Mouse (Mus musculus) myocyte (in vitro differentiated cells): ENCODE data around the gene Dab1.

ENCODE experiments used
- CEBPB ChIP-seq: IDR thresholded peaks from 2 replicates; pipeline ENCODE4 v1.6.1; 2011; ENCODE audit warnings: mild to moderate bottlenecking, moderate library complexity; ENCODE audit not compliant: poor library complexity, insufficient read depth, severe bottlenecking
- E2F4 ChIP-seq: IDR thresholded peaks from one replicate; pipeline ENCODE4 v1.6.1; 2011; ENCODE audit warnings: mild to moderate bottlenecking, control low read depth, moderate library complexity; ENCODE audit not compliant: insufficient read depth
- MAX ChIP-seq: IDR thresholded peaks from one replicate; pipeline ENCODE4 v1.6.1; 2011; ENCODE audit warnings: low read depth, mild to moderate bottlenecking, control low read depth
- MYOD1 ChIP-seq, 3 experiments: IDR thresholded peaks; one replicate each; pipeline ENCODE4 v1.6.1; 2011; ENCODE audit warnings: control low read depth in 2 of 3, low read depth in 2 of 3, mild to moderate bottlenecking in 2 of 3, moderate library complexity in 1 of 3; ENCODE audit not compliant: insufficient read length in 2 of 3, control insufficient read depth in 1 of 3
- POLR2A ChIP-seq: IDR thresholded peaks from one replicate; pipeline ENCODE4 v1.6.1; 2011; ENCODE audit warnings: low read depth, mild to moderate bottlenecking, control low read depth, moderate library complexity; ENCODE audit not compliant: insufficient read length
- POLR2AphosphoS2 ChIP-seq: IDR thresholded peaks from one replicate; pipeline ENCODE4 v1.6.1; 2011; ENCODE audit warnings: low read depth, control low read depth; ENCODE audit not compliant: insufficient read length
- REST ChIP-seq: IDR thresholded peaks from one replicate; pipeline ENCODE4 v1.6.1; 2011; ENCODE audit warnings: mild to moderate bottlenecking, control low read depth, moderate library complexity; ENCODE audit not compliant: insufficient read depth, insufficient read length
- TCF12 ChIP-seq: IDR thresholded peaks from one replicate; pipeline ENCODE4 v1.6.1; 2011; ENCODE audit warnings: mild to moderate bottlenecking, control low read depth; ENCODE audit not compliant: poor library complexity, insufficient read depth, severe bottlenecking
- USF1 ChIP-seq: IDR thresholded peaks from one replicate; pipeline ENCODE4 v1.6.1; 2011; ENCODE audit warnings: low read depth, mild to moderate bottlenecking, control low read depth, moderate library complexity

- TF ChIP-seq POLR2A (no peak), USF1 (no peak), POLR2AphosphoS2 (no peak), MAX (no peak), E2F4 (no peak), CEBPB (no peak), TCF12 (no peak), MYOD1 (IDR thresholded peaks at IDR 0.05; ENCODE audit: control insufficient read depth in 1 of 3, insufficient read length in 2 of 3, low read depth in 2 of 3) (no peak), REST (no peak)
Observed at GRCm38 (mm10) chr4:104596936-104597335, 977.8 kb downstream of the Dab1 start.
